Comparison of ENCODE assay signal across 11 mouse cellular contexts in the genomic region with DNA sequence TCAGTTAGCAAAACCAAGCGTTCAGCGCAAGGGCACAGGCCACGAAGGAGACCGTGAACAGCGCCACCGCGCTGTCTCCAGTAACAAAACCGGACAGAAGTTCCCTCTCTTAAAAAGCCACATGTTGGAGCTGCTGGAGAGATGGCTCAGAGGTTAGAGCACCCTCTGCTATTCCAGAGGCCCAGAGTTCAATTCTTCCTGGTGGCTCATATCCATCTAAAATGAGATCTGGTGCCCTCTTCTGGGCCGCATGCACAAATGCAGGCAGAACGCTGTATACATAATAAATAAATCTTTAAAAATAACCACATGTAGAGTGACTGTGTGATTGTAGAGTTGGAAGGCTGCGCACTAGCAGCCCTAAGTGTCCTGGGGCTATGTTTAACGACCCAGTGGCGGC. TPM values are rescaled to one million over a fixed set of nuclear protein-coding genes. Genes with fewer than 3 reads are reported as not detected.
A peak's percentile ranks its signal among the peaks of the same experiment; 100 is the strongest.
DNase-seq lines count a peak whose midpoint lies in the region; ATAC-seq and TF ChIP-seq lines count a peak whose summit lies in the region.
"Had no signal": no experiment of that assay in that cellular context is flagged by ENCODE, and none has a peak within 500 bp of the region (broad histone marks: within the 10 kb centered on the region; RNA-seq: fewer than 3 reads in every experiment).

No protein-coding gene starts in this region.

- no peak overlapping the region for H3K4me3 ChIP-seq in layer of hippocampus, adult 2 months
- no peak overlapping the region for H3K4me3 ChIP-seq in bone marrow macrophage, adult 2 months (ENCODE audit: insufficient read depth, low read length)
- H3K4me3 ChIP-seq in limb, embryonic 10.5 days: no peak overlapping the region

- TF ChIP-seq CTCF in layer of hippocampus, adult 2 months (conservative IDR thresholded peaks at IDR 0.05): peak; percentile 84
- peak; percentile 34; the same call in 1 of the 2 replicates for TF ChIP-seq CTCF in bone marrow macrophage, adult 2 months (IDR thresholded peaks at IDR 0.05; ENCODE audit: low read depth, low read length)

- DNase-seq in layer of hippocampus, adult 2 months (ENCODE audit: low spot score in 2 of 2): no peak
- no peak for DNase-seq in layer of hippocampus, adult 9-10 months (ENCODE audit: low spot score)
- peak; percentile 80 for DNase-seq in ES-CJ7 (ENCODE audit: low read depth, low spot score)
- DNase-seq in limb, embryonic 10.5 days (ENCODE audit: low spot score): no peak
- DNase-seq in heart, adult 9 months (ENCODE audit: low spot score in 2 of 2): no peak

- H3K27me3 ChIP-seq in limb, embryonic 10.5 days (ENCODE audit: low read depth, poor library complexity, severe bottlenecking): peaks cover 60% of the 10 kb centered on the region

- no peaks in the 10 kb centered on the region for H3K36me3 ChIP-seq in limb, embryonic 10.5 days

- H3K4me1 ChIP-seq in bone marrow macrophage, adult 2 months (ENCODE audit: control insufficient read depth, insufficient read depth, low read length): no peaks in the 10 kb centered on the region
- H3K4me1 ChIP-seq in limb, embryonic 10.5 days: peaks cover 16% of the 10 kb centered on the region

- no peak overlapping the region for H3K27ac ChIP-seq in layer of hippocampus, adult 2 months
- no peak overlapping the region for H3K27ac ChIP-seq in bone marrow macrophage, adult 2 months (ENCODE audit: insufficient read depth, low read depth, low read length)
- H3K27ac ChIP-seq in limb, embryonic 10.5 days: no peak overlapping the region

- WGBS in limb, embryonic 10.5 days: 33% methylated on average over 13 of the region's 13 CpGs

- peak; percentile 70 for ATAC-seq in megakaryocyte progenitor cell, adult 5-6 weeks (replicated peaks; ENCODE audit: poor library complexity)

- no peaks in the 10 kb centered on the region for H3K9me3 ChIP-seq in limb, embryonic 10.5 days (replicated peaks)

- no peak for TF ChIP-seq POLR2A in bone marrow macrophage, adult 2 months (IDR thresholded peaks at IDR 0.05; ENCODE audit: borderline replicate concordance, low read depth, low read length)

RNA-seq across cellular contexts. Expression of a gene that starts 1.7 kb away (rescaled TPM):
- under 1 TPM; 0.49 TPM for total RNA-seq in layer of hippocampus, adult 2 months (2021)
- polyA plus RNA-seq in bone marrow macrophage, adult 2 months (2012; ENCODE audit: insufficient read depth, insufficient read length, missing spikeins): not detected in 2 replicates
- total RNA-seq in megakaryocyte progenitor cell, adult 5-6 weeks (2015): not detected in 2 replicates
- not detected in 2 replicates for total RNA-seq in megakaryocyte progenitor cell, adult 5-6 weeks (2017)
- not detected in 2 replicates for polyA plus RNA-seq in limb, embryonic 10.5 days (2016; fragmentation: Nextera tagmentation; extraction: Ambion mirVana)
- total RNA-seq: gastrocnemius, postnatal 4 days had no signal
- polyA plus RNA-seq: neural tube, embryonic 11.5 days; stomach, embryonic 16.5 days had no signal

RNA-seq across cellular contexts. Expression of a gene that starts 7.1 kb away (rescaled TPM):
- total RNA-seq in layer of hippocampus, adult 2 months (2021): 1 to 10 TPM; 1.5 to 3.5 TPM
- 0.15 TPM in 1 of 2 replicates, not detected in the other for polyA plus RNA-seq in bone marrow macrophage, adult 2 months (2012; ENCODE audit: insufficient read depth, insufficient read length, missing spikeins)
- total RNA-seq in megakaryocyte progenitor cell, adult 5-6 weeks (2015): 0.35 TPM in 1 of 2 replicates, not detected in the other
- total RNA-seq in megakaryocyte progenitor cell, adult 5-6 weeks (2017): not detected in 2 replicates
- 0.08 and 0.20 TPM in 2 replicates for polyA plus RNA-seq in limb, embryonic 10.5 days (2016; fragmentation: Nextera tagmentation; extraction: Ambion mirVana)

RNA-seq across cellular contexts. Expression of a gene that starts 27.6 kb away (rescaled TPM):
- not detected for total RNA-seq in layer of hippocampus, adult 2 months (2021)
- not detected in 2 replicates for polyA plus RNA-seq in bone marrow macrophage, adult 2 months (2012; ENCODE audit: insufficient read depth, insufficient read length, missing spikeins)
- not detected in 2 replicates for total RNA-seq in megakaryocyte progenitor cell, adult 5-6 weeks (2015)
- not detected in 2 replicates for total RNA-seq in megakaryocyte progenitor cell, adult 5-6 weeks (2017)
- polyA plus RNA-seq in limb, embryonic 10.5 days (2016; fragmentation: Nextera tagmentation; extraction: Ambion mirVana): not detected in 2 replicates
- total RNA-seq: layer of hippocampus, postnatal 25 days had no signal
- polyA plus RNA-seq: neural tube, embryonic 11.5 days; stomach, embryonic 16.5 days had no signal

RNA-seq across cellular contexts. Expression of a gene that starts 46.1 kb away (rescaled TPM):
- under 1 TPM; 0.59 TPM for total RNA-seq in layer of hippocampus, adult 2 months (2021)
- not detected in 2 replicates for polyA plus RNA-seq in bone marrow macrophage, adult 2 months (2012; ENCODE audit: insufficient read depth, insufficient read length, missing spikeins)
- total RNA-seq in megakaryocyte progenitor cell, adult 5-6 weeks (2015): not detected in 2 replicates
- total RNA-seq in megakaryocyte progenitor cell, adult 5-6 weeks (2017): not detected in 2 replicates
- polyA plus RNA-seq in limb, embryonic 10.5 days (2016; fragmentation: Nextera tagmentation; extraction: Ambion mirVana): 0.24 TPM in 1 of 2 replicates, not detected in the other
- polyA plus RNA-seq: neural tube, embryonic 11.5 days had no signal
